Mouse (Mus musculus) liver, adult 2 months (tissue): ENCODE measurements around the gene Acer3. TPM values are rescaled to one million over a fixed set of nuclear protein-coding genes. Genes with fewer than 3 reads are reported as not detected.

ENCODE experiments used
- DNase-seq: peaks from one replicate; pipeline ENCODE4 v3.0.0-alpha.2; 2011; ENCODE audit warnings: low read depth, low spot score; ENCODE audit errors: extremely low read depth
- H3K27ac ChIP-seq: fragments of 200-500 bp; replicated peaks from 2 replicates; pipeline ENCODE4 v1.5.1; 2012; ENCODE audit warnings: low read depth, mild to moderate bottlenecking, control low read depth, inconsistent platforms, low read length; ENCODE audit not compliant: insufficient read depth
- H3K27me3 ChIP-seq: fragments of 200-500 bp; 2 replicates; pipeline ENCODE4 v1.6.1; 2012; ENCODE audit warnings: mild to moderate bottlenecking, moderate library complexity, low read length, inconsistent platforms; ENCODE audit not compliant: control insufficient read depth, insufficient read depth
- H3K36me3 ChIP-seq: fragments of 200-500 bp; 2 replicates; pipeline ENCODE4 v1.6.1; 2012; ENCODE audit warnings: low read length, inconsistent platforms; ENCODE audit not compliant: control insufficient read depth, insufficient read depth
- H3K4me1 ChIP-seq: fragments of 200-500 bp; 2 replicates; pipeline ENCODE4 v1.6.1; 2011; ENCODE audit warnings: low read length; ENCODE audit not compliant: control insufficient read depth, insufficient read depth
- H3K4me3 ChIP-seq: fragments of 200-500 bp; 2 replicates; pipeline ENCODE4 v1.5.1; 2011; ENCODE audit warnings: low read depth, mild to moderate bottlenecking, control low read depth, low read length, moderate library complexity; ENCODE audit not compliant: insufficient read depth
- H3K79me2 ChIP-seq: fragments of 200-500 bp; 2 replicates; pipeline ENCODE4 v1.6.1; 2012; ENCODE audit warnings: inconsistent platforms, mild to moderate bottlenecking, low read length, moderate library complexity; ENCODE audit not compliant: control insufficient read depth, insufficient read depth
- H3K9ac ChIP-seq: fragments of 200-500 bp; 2 replicates; pipeline ENCODE4 v1.6.1; 2012; ENCODE audit warnings: low read depth, mild to moderate bottlenecking, control low read depth, inconsistent platforms, low read length
- CTCF ChIP-seq: fragments of 200-500 bp; IDR thresholded peaks from 2 replicates; pipeline ENCODE4 v1.5.1; 2011; ENCODE audit warnings: low read depth, low read length, control low read depth
- POLR2A ChIP-seq: fragments of 200-500 bp; IDR thresholded peaks from 2 replicates; pipeline ENCODE4 v1.6.1; 2011; ENCODE audit warnings: low read length, control low read depth; ENCODE audit not compliant: insufficient read depth; ENCODE audit errors: extremely low read depth
- WGBS: fragments of 180-500 bp; shearing (Covaris S2); methylation state at CpG from one replicate; pipeline ENCODE4 v1.1.7; 2018; 5-methylcytosine and 5-hydroxymethylcytosine counted together
- polyA plus RNA-seq: library from polyadenylated mRNA; depleted of rRNA; stranded (reverse); fragments of >200 nt; gene quantifications from 2 replicates; pipeline ENCODE4 v1.2.3, GENCODE M21; 2012
- total RNA-seq: library from RNA; depleted of rRNA; stranded (reverse); fragments of >200 nt; gene quantifications from 2 replicates; pipeline ENCODE4 v1.2.3, GENCODE M21; 2014

The Acer3 gene
- total and polyA plus RNA-seq, 2 experiments = 7.4 to 19.7 TPM

- no peaks in the 10 kb centered on the region for H3K79me2 ChIP-seq
- H3K4me1 ChIP-seq = no peaks in the 10 kb centered on the region
- DNase-seq = no peak
- H3K27me3 ChIP-seq = no peaks in the 10 kb centered on the region
- no peak overlapping the region for H3K27ac ChIP-seq
- H3K9ac ChIP-seq = no peak overlapping the region
- TF ChIP-seq CTCF (no peak), POLR2A (no peak)
- 96% methylated on average over 4 of the region's 4 CpGs for WGBS
- H3K36me3 ChIP-seq = peaks cover 18% of the 10 kb centered on the region
- no peak overlapping the region for H3K4me3 ChIP-seq
Observed at GRCm38 (mm10) chr7:98223796-98224195, 97.2 kb downstream of the Acer3 start.

GRCm38 (mm10) chr7:98216713-98217112 is 104.3 kb downstream of the Acer3 start:
- H3K4me1 ChIP-seq = no peaks in the 10 kb centered on the region
- TF ChIP-seq POLR2A = no peak
- TF ChIP-seq CTCF = no peak
- no peak overlapping the region for H3K9ac ChIP-seq
- no peak for DNase-seq
- no peak overlapping the region for H3K27ac ChIP-seq
- peaks cover 22% of the 10 kb centered on the region for H3K36me3 ChIP-seq
- no peaks in the 10 kb centered on the region for H3K27me3 ChIP-seq
- H3K79me2 ChIP-seq = no peaks in the 10 kb centered on the region
- H3K4me3 ChIP-seq = no peak overlapping the region

GRCm38 (mm10) chr7:98202946-98203345 is 118.1 kb downstream of the Acer3 start:
- no peaks in the 10 kb centered on the region for H3K79me2 ChIP-seq
- no peak overlapping the region for H3K9ac ChIP-seq
- DNase-seq = no peak
- 73% methylated on average over 4 of the region's 4 CpGs for WGBS
- no peak overlapping the region for H3K27ac ChIP-seq
- H3K36me3 ChIP-seq = no peaks in the 10 kb centered on the region
- H3K4me3 ChIP-seq = no peak overlapping the region
- TF ChIP-seq CTCF = no peak
- H3K27me3 ChIP-seq = no peaks in the 10 kb centered on the region
- no peaks in the 10 kb centered on the region for H3K4me1 ChIP-seq

- Histone ChIP-seq H3K4me3 (no peak overlapping the region), H3K9ac (no peak overlapping the region), H3K79me2 (no peaks in the 10 kb centered on the region), H3K4me1 (no peaks in the 10 kb centered on the region), H3K36me3 (no peaks in the 10 kb centered on the region), H3K27me3 (no peaks in the 10 kb centered on the region), H3K27ac (no peak overlapping the region)
- 88% methylated on average over 5 of the region's 5 CpGs for WGBS
- TF ChIP-seq POLR2A = no peak
- no peak for TF ChIP-seq CTCF
- DNase-seq = no peak
Observed at GRCm38 (mm10) chr7:98201493-98202028, 119.4 kb downstream of the Acer3 start.

- no peak for DNase-seq
- TF ChIP-seq POLR2A (no peak), CTCF (no peak)
- Histone ChIP-seq H3K4me3 (no peak overlapping the region), H3K36me3 (no peaks in the 10 kb centered on the region), H3K4me1 (peaks cover 2% of the 10 kb centered on the region; the same call in 1 of the 2 replicates), H3K27ac (no peak overlapping the region), H3K79me2 (no peaks in the 10 kb centered on the region), H3K27me3 (no peaks in the 10 kb centered on the region), H3K9ac (no peak overlapping the region)
- 88% methylated on average over 3 of the region's 3 CpGs for WGBS
Observed at GRCm38 (mm10) chr7:98200396-98200795, 120.6 kb downstream of the Acer3 start.

GRCm38 (mm10) chr7:98199381-98199780 is 121.6 kb downstream of the Acer3 start, which contains the start of gene B3gnt6:
Gene B3gnt6, minus strand, starts transcription at chr7:98199481.
- Histone ChIP-seq H3K27me3 (peaks cover 2% of the 10 kb centered on the region), H3K36me3 (no peaks in the 10 kb centered on the region), H3K27ac (no peak within 1 kb of the TSS), H3K9ac (no peak within 1 kb of the TSS), H3K4me3 (no peak within 1 kb of the TSS), H3K4me1 (peaks cover 2% of the 10 kb centered on the region; the same call in 1 of the 2 replicates), H3K79me2 (no peaks in the 10 kb centered on the region)
- TF ChIP-seq POLR2A (no peak), CTCF (no peak)
- no peak for DNase-seq
- WGBS = 95% methylated on average over 4 of the region's 4 CpGs
